Mouse (Mus musculus) midbrain, embryonic 15.5 days (tissue): ENCODE results near the gene Dpp4. TPM values are rescaled to one million over a fixed set of nuclear protein-coding genes. Genes with fewer than 3 reads are reported as not detected.

ENCODE experiments used
- ATAC-seq: fragments of 200-750 bp; cut with Nextera tagmentation; replicated peaks from 2 replicates; pipeline ENCODE4 v1.8.0; 2017; ENCODE audit warnings: moderate TSS enrichment
- H3K27ac ChIP-seq: fragments of 300-500 bp; sonication (generic); 2 replicates; pipeline ENCODE4 v1.5.1; 2015; ENCODE audit warnings: mild to moderate bottlenecking, inconsistent platforms
- H3K27me3 ChIP-seq: fragments of 300-500 bp; sonication (generic); replicated peaks from 2 replicates; pipeline ENCODE4 v1.6.1; 2015; ENCODE audit warnings: inconsistent platforms
- H3K36me3 ChIP-seq: fragments of 300-500 bp; sonication (generic); replicated peaks from 2 replicates; pipeline ENCODE4 v1.6.1; 2015; ENCODE audit warnings: inconsistent platforms
- H3K4me1 ChIP-seq: fragments of 300-500 bp; sonication (generic); 2 replicates; pipeline ENCODE4 v1.6.1; 2015; ENCODE audit warnings: inconsistent platforms
- H3K4me2 ChIP-seq: fragments of 300-500 bp; sonication (generic); 2 replicates; pipeline ENCODE4 v1.6.1; 2015; ENCODE audit warnings: inconsistent platforms, mild to moderate bottlenecking, moderate library complexity
- H3K4me3 ChIP-seq: fragments of 300-500 bp; sonication (generic); 2 replicates; pipeline ENCODE4 v1.5.1; 2015; ENCODE audit warnings: mild to moderate bottlenecking, inconsistent platforms
- H3K9ac ChIP-seq: fragments of 300-500 bp; sonication (generic); 2 replicates; pipeline ENCODE4 v1.6.1; 2015; ENCODE audit warnings: mild to moderate bottlenecking, inconsistent platforms
- H3K9me3 ChIP-seq: fragments of 300-500 bp; sonication (generic); 2 replicates; pipeline ENCODE4 v1.6.1; 2016; ENCODE audit warnings: inconsistent platforms
- WGBS: fragments of 180-500 bp; shearing (Covaris S2); methylation state at CpG from one replicate; pipeline ENCODE4 v1.1.7; 2015; ENCODE audit warnings: mixed read lengths; 5-methylcytosine and 5-hydroxymethylcytosine counted together
- polyA plus RNA-seq: library from polyadenylated mRNA; unstranded; fragments of >200 nt; fragmentation: Nextera tagmentation; extraction: Ambion mirVana; gene quantifications from 2 replicates; pipeline ENCODE4 v1.2.1, GENCODE M21; 2015

Dpp4 gene
- polyA plus RNA-seq, 1 experiment from 2014 or later: 3.8 TPM

GRCm38 (mm10) chr2:62316930-62317329 is 95.1 kb downstream of the Dpp4 start:
- H3K9ac ChIP-seq: no peak overlapping the region
- no peak overlapping the region for H3K27ac ChIP-seq
- no peaks in the 10 kb centered on the region for H3K36me3 ChIP-seq
- ATAC-seq: no peak
- no peaks in the 10 kb centered on the region for H3K27me3 ChIP-seq
- WGBS: 70% methylated on average over 2 of the region's 2 CpGs
- H3K9me3 ChIP-seq: no peaks in the 10 kb centered on the region
- no peaks in the 10 kb centered on the region for H3K4me1 ChIP-seq
- H3K4me3 ChIP-seq: no peak overlapping the region
- no peak overlapping the region for H3K4me2 ChIP-seq

- Histone ChIP-seq H3K36me3 (no peaks in the 10 kb centered on the region), H3K4me2 (no peak overlapping the region), H3K9ac (no peak overlapping the region), H3K4me1 (no peaks in the 10 kb centered on the region), H3K9me3 (no peaks in the 10 kb centered on the region), H3K27me3 (no peaks in the 10 kb centered on the region), H3K27ac (no peak overlapping the region), H3K4me3 (no peak overlapping the region)
- no peak for ATAC-seq
- 73% methylated on average over 2 of the region's 2 CpGs for WGBS
Measured at GRCm38 (mm10) chr2:62307477-62307876, 104.6 kb downstream of the Dpp4 start.

- Histone ChIP-seq H3K27ac (no peak overlapping the region), H3K36me3 (no peaks in the 10 kb centered on the region), H3K4me3 (no peak overlapping the region), H3K4me1 (no peaks in the 10 kb centered on the region), H3K4me2 (no peak overlapping the region), H3K9ac (no peak overlapping the region), H3K27me3 (no peaks in the 10 kb centered on the region), H3K9me3 (no peaks in the 10 kb centered on the region)
- WGBS: 91% methylated on average over 5 of the region's 5 CpGs
- no peak for ATAC-seq
Measured at GRCm38 (mm10) chr2:62306978-62307377, 105.1 kb downstream of the Dpp4 start.

- H3K36me3 ChIP-seq: no peaks in the 10 kb centered on the region
- H3K27ac ChIP-seq: no peak overlapping the region
- WGBS: 95% methylated on average over 2 of the region's 2 CpGs
- no peak overlapping the region for H3K4me3 ChIP-seq
- H3K27me3 ChIP-seq: no peaks in the 10 kb centered on the region
- H3K4me1 ChIP-seq: no peaks in the 10 kb centered on the region
- no peak overlapping the region for H3K9ac ChIP-seq
- ATAC-seq: no peak
- no peaks in the 10 kb centered on the region for H3K9me3 ChIP-seq
- H3K4me2 ChIP-seq: no peak overlapping the region
Measured at GRCm38 (mm10) chr2:62301716-62302115, 110.3 kb downstream of the Dpp4 start.

- Histone ChIP-seq H3K4me2 (no peak overlapping the region), H3K4me1 (no peaks in the 10 kb centered on the region), H3K9ac (no peak overlapping the region), H3K9me3 (no peaks in the 10 kb centered on the region), H3K36me3 (no peaks in the 10 kb centered on the region), H3K27me3 (no peaks in the 10 kb centered on the region), H3K4me3 (no peak overlapping the region), H3K27ac (no peak overlapping the region)
- WGBS: 39% methylated on average over 2 of the region's 2 CpGs
- no peak for ATAC-seq
Measured at GRCm38 (mm10) chr2:62293846-62294245, 118.2 kb downstream of the Dpp4 start.

GRCm38 (mm10) chr2:62287532-62287931 is 124.5 kb downstream of the Dpp4 start:
- WGBS: 72% methylated on average over 4 of the region's 4 CpGs
- H3K9ac ChIP-seq: no peak overlapping the region

GRCm38 (mm10) chr2:62285847-62286246 is 126.2 kb downstream of the Dpp4 start:
- Histone ChIP-seq H3K9ac (no peak overlapping the region), H3K4me2 (no peak overlapping the region), H3K4me3 (no peak overlapping the region), H3K9me3 (no peaks in the 10 kb centered on the region), H3K27me3 (no peaks in the 10 kb centered on the region), H3K4me1 (no peaks in the 10 kb centered on the region), H3K27ac (no peak overlapping the region), H3K36me3 (no peaks in the 10 kb centered on the region)
- WGBS: under 1% methylated on average over 2 of the region's 2 CpGs
- no peak for ATAC-seq

More at GRCm38 (mm10) chr2:62287532-62287931, 124.5 kb downstream of the Dpp4 start:
- Histone ChIP-seq H3K4me3 (no peak overlapping the region), H3K9me3 (no peaks in the 10 kb centered on the region), H3K36me3 (no peaks in the 10 kb centered on the region), H3K27me3 (no peaks in the 10 kb centered on the region), H3K4me1 (no peaks in the 10 kb centered on the region), H3K4me2 (no peak overlapping the region), H3K27ac (no peak overlapping the region)
- ATAC-seq: no peak

- no peak overlapping the region for H3K9ac ChIP-seq
- ATAC-seq: no peak
- no peak overlapping the region for H3K4me3 ChIP-seq
- H3K27ac ChIP-seq: no peak overlapping the region
- H3K4me2 ChIP-seq: no peak overlapping the region
- WGBS: 83% methylated on average over 2 of the region's 2 CpGs
- no peaks in the 10 kb centered on the region for H3K4me1 ChIP-seq
- no peaks in the 10 kb centered on the region for H3K36me3 ChIP-seq
- H3K9me3 ChIP-seq: no peaks in the 10 kb centered on the region
- H3K27me3 ChIP-seq: no peaks in the 10 kb centered on the region
Measured at GRCm38 (mm10) chr2:62285026-62285425, 127.0 kb downstream of the Dpp4 start.

Other genes starting within 250 kb of the Dpp4 start
- 0.37 and 0.68 TPM in 2 replicates for gene Gcg, start 71.4 kb upstream of the Dpp4 start, polyA plus RNA-seq
- 0.50 and 0.88 TPM in 2 replicates for gene Fap, start 161.8 kb upstream of the Dpp4 start, polyA plus RNA-seq
- gene Ifih1, start 234.0 kb upstream of the Dpp4 start, polyA plus RNA-seq: 0.93 and 0.97 TPM in 2 replicates